Mouse (Mus musculus): ENCODE data around the gene Fcgrt. TPM values are rescaled to one million over a fixed set of nuclear protein-coding genes. Genes with fewer than 3 reads are reported as not detected.
A peak's percentile ranks its signal among the peaks of the same experiment; 100 is the strongest.
"Not testable (repeated sequence)": the region's sequence is repeated elsewhere in the genome, so short reads cannot be mapped to it uniquely, and the experiment has no call there.

Gene Fcgrt
- polyA plus RNA-seq, 1 experiment from 2014 or later = 29.2 TPM

DNA sequence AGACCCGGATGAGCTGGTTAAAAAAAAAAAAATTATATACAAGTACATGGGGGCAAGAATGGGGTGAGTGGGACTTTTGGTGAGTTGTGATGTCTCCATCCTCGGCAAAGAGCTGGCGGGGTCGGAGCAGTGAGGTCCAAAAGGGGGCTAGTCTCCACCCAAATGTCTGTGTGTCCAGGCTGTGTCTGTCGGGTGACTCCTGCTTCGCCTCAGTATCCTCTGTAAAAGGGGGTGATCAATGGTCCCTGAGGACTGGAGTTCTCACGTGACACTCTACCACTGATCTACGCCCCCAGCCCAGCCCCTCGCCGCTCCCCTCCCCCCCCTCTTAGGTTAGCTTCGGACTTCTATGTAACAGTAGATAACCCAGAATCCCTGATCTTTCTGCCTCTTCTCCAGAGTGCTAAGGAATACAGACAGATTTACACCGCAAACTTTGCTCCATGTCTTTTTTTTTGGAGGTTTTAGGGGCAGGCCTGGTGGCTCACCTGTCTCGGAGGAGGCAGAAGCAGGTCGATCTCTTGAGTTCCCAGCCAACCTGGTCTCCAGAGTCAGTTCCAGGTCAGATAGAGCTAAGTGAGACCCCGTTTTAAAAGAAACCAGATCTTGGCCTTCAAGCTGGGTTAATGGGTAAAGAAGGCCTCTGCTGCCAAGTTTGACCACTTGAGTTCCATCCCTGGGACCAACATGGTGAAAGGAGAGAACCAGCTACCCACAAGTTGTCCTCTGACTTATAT is 26.3 kb upstream of the Fcgrt start:
- H3K36me3 ChIP-seq = peaks cover 41% of the 10 kb centered on the region
- H3K9me3 ChIP-seq (replicated peaks) = no peaks in the 10 kb centered on the region
- H3K4me3 ChIP-seq (replicated peaks) = peak overlapping the region; percentile 71
- no peaks in the 10 kb centered on the region for H3K27me3 ChIP-seq
- H3K9ac ChIP-seq = peak overlapping the region; percentile 83
- H3K27ac ChIP-seq = peak overlapping the region; percentile 91
- no peak for DNase-seq
- 38% methylated on average over 15 of the region's 15 CpGs for WGBS (ENCODE audit: insufficient replicate concordance)
- ATAC-seq (ENCODE audit: low read depth) = no peak
- H3K4me2 ChIP-seq = peak overlapping the region; percentile 87
- H3K4me1 ChIP-seq (replicated peaks) = peaks cover 76% of the 10 kb centered on the region

DNA sequence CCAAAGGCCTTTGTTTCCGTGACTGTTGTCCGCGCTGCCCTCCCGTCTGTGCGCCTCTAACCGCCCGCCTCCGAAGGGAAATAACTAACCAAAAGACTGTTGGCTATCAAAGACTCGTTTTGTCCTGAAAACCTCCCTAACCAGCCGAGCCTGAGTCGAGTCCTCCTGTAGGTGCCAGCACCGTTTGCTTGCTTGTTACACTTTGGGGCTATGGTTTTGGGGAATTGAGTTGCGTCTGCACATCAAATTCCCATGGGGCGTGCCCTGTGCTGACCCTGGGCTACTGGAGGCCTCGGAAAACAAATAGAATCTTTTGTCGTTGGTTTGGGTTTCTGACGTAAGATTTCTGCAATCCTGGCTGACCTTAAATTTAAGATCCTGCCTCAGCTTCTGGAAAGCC is 25.7 kb upstream of the Fcgrt start:
- WGBS (ENCODE audit: insufficient replicate concordance) = under 1% methylated on average over 17 of the region's 17 CpGs
- H3K27me3 ChIP-seq = no peaks in the 10 kb centered on the region
- peaks cover 75% of the 10 kb centered on the region for H3K4me1 ChIP-seq (replicated peaks)
- DNase-seq = no peak
- no peaks in the 10 kb centered on the region for H3K9me3 ChIP-seq (replicated peaks)
- peak overlapping the region; percentile 83 for H3K9ac ChIP-seq
- H3K36me3 ChIP-seq = peaks cover 44% of the 10 kb centered on the region
- peak overlapping the region; percentile 71 for H3K4me3 ChIP-seq (replicated peaks)
- peak overlapping the region; percentile 87 for H3K4me2 ChIP-seq
- H3K27ac ChIP-seq = peak overlapping the region; percentile 91
- peak; percentile 1 for ATAC-seq (ENCODE audit: low read depth)

DNA sequence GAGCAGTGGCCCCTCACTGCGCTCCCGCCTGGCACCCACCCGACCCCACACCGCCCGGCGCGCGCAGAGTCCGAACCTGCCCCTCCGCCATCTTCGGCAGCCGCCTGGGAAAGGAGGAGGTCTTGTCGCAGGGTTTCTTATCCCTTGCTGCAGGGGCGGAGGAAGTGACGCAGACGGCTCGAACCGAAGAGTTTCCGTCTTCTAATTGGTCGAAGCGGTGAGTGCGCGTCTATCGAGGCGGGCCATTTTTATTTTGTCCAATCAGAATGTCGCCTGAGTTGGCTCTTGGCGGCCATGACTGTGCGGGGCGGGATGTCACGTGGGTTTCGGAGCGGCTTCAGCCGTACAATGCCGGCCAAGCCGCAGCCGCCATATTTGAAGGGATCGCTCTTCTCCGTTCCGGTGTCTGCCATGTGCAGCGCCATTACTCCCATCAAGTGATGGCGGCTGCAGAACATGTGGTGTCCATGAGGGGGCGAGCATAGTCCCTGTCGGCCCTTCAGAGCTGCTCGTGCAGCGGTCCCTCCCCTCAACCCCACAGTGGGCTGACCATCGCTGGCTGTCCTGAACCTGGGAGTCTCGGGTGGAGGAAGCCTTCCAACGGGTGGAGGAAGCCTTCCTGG is 25.1 kb upstream of the Fcgrt start, which contains the start of gene Rpl13a:
TSS of gene Rpl13a (minus strand) at position 138 of the 623 bp plus-strand sequence.
- peak within 1 kb of the TSS; percentile 94 for H3K27ac ChIP-seq
- under 1% methylated on average over 48 of the region's 48 CpGs for WGBS (ENCODE audit: insufficient replicate concordance)
- H3K9ac ChIP-seq = peak within 1 kb of the TSS; percentile 95
- ATAC-seq (ENCODE audit: low read depth) (peak; percentile 80), DNase-seq (peak; percentile 97)
- peak within 1 kb of the TSS; percentile 82 for H3K4me3 ChIP-seq (replicated peaks)
- peak within 1 kb of the TSS; percentile 94 for H3K4me2 ChIP-seq
- no peaks in the 10 kb centered on the region for H3K27me3 ChIP-seq
- H3K9me3 ChIP-seq (replicated peaks) = no peaks in the 10 kb centered on the region
- H3K4me1 ChIP-seq (replicated peaks) = peaks cover 69% of the 10 kb centered on the region
- H3K36me3 ChIP-seq = peaks cover 43% of the 10 kb centered on the region

DNA sequence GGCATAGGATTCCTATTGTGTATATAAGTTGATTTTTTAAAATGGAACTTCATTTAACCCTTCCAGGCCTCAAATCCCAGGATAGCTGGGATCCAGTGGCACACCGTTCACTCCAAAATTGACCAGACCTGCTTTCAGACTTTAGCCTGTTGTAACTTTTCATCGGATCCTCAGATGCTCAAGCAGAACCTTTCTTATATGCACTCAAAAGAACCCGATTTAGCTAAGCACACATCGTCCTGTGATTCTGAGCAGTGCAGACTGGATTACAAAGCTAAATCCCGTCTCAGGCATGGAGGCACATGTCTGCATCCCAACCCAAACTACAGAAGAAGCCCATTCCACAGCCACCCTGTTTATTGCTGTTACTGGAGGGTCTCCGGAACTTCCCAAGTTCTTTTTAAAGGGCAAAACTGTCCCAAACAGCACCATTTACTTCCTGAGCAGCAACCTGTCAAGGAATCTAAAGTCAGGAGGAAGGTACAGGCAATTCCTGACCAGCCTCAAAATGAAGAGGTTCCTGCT is 24.1 kb upstream of the Fcgrt start:
- ATAC-seq (ENCODE audit: low read depth) (no peak), DNase-seq (no peak)
- peak overlapping the region; percentile 94 for H3K4me2 ChIP-seq
- peak overlapping the region; percentile 82 for H3K4me3 ChIP-seq (replicated peaks)
- peak overlapping the region; percentile 94 for H3K27ac ChIP-seq
- no peaks in the 10 kb centered on the region for H3K9me3 ChIP-seq (replicated peaks)
- peak overlapping the region; percentile 95 for H3K9ac ChIP-seq
- WGBS (ENCODE audit: insufficient replicate concordance) = 1% methylated on average over 6 of the region's 6 CpGs
- no peaks in the 10 kb centered on the region for H3K27me3 ChIP-seq
- peaks cover 44% of the 10 kb centered on the region for H3K36me3 ChIP-seq
- peaks cover 74% of the 10 kb centered on the region for H3K4me1 ChIP-seq (replicated peaks)

DNA sequence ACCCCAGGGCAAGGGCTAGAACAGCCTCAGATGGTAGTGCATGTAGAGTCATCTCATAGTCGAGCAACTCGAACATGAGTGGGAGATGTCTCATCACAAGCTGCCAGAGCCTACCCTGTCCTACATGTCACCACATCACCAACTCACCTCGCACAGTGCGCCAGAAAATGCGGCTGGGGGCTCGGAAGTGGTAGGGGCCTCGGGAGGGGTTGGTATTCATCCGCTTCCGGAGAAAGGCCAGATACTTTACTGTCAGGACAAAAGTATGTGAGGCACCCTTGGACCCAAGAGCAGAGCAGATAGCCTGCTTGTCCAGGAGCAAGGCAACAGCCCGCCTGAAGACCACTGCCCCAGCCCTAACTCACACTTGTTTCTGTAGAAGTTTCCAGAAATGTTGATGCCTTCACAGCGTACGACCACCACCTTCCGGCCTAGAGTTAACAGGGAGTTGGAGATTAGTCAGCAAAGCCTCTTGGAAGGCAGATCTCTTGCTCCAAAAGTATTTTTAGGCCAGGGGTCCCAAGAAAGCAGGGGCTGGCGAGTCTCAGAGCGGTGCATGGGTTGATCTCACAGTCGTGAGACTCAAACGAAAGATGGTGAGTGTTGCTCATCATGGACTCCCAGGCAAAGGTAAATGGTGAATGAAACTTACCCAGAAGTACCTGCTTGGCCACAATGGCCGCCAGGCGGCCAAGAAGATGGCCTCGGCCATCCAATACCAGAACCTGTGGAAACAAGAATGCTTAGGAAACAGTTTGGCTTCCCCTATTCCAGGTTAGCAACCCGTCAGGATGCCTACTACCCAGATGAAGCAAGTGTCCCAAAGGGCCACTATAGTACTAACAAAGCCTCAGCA is 23.4 kb upstream of the Fcgrt start:
- Histone ChIP-seq H3K9ac (peak overlapping the region; percentile 95), H3K9me3 (replicated peaks) (no peaks in the 10 kb centered on the region), H3K4me2 (peak overlapping the region; percentile 94), H3K4me3 (replicated peaks) (peak overlapping the region; percentile 82), H3K36me3 (peaks cover 51% of the 10 kb centered on the region), H3K4me1 (replicated peaks) (peaks cover 79% of the 10 kb centered on the region), H3K27ac (peak overlapping the region; percentile 94), H3K27me3 (no peaks in the 10 kb centered on the region)
- DNase-seq (no peak), ATAC-seq (ENCODE audit: low read depth) (no peak)
- 15% methylated on average over 21 of the region's 21 CpGs for WGBS (ENCODE audit: insufficient replicate concordance)

DNA sequence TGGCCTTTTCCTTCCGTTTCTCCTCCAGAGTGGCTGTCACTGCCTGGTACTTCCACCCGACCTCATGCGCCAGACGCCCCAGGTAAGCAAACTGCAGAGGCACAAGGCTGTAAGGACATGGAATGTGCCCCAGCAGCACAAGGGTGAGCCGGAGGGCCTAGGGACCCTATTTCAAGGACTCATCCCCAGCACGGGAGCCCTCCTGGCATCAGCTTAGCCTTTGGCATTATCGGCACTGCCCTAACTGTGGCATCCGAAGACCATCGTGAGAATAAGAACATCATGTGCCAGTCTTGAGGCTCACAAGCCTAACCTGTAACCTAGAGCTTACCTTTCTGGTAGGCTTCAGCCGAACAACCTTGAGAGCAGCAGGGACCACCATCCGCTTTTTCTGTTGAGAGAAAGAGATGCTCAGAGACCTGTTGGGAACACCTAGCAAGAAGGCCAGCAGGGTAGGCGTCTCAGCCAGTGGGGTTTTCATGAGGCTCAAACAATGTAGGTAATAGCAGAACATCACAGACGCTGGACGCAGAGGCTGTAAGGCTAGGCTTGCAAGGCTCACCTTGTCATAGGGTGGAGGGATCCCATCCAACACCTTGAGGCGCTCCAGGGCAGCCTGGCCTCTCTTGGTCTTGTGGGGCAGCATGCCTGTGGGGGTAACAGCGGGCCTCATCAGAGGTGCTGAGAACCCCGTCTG is 22.6 kb upstream of the Fcgrt start:
- H3K27ac ChIP-seq = peak overlapping the region; percentile 94
- peak overlapping the region; percentile 82 for H3K4me3 ChIP-seq (replicated peaks)
- WGBS (ENCODE audit: insufficient replicate concordance) = 53% methylated on average over 17 of the region's 17 CpGs
- no peak for ATAC-seq (ENCODE audit: low read depth)
- H3K36me3 ChIP-seq = peaks cover 58% of the 10 kb centered on the region
- DNase-seq = no peak
- peak overlapping the region; percentile 95 for H3K9ac ChIP-seq
- H3K27me3 ChIP-seq = no peaks in the 10 kb centered on the region
- peak overlapping the region; percentile 94 for H3K4me2 ChIP-seq
- H3K9me3 ChIP-seq (replicated peaks) = no peaks in the 10 kb centered on the region
- peaks cover 79% of the 10 kb centered on the region for H3K4me1 ChIP-seq (replicated peaks)

DNA sequence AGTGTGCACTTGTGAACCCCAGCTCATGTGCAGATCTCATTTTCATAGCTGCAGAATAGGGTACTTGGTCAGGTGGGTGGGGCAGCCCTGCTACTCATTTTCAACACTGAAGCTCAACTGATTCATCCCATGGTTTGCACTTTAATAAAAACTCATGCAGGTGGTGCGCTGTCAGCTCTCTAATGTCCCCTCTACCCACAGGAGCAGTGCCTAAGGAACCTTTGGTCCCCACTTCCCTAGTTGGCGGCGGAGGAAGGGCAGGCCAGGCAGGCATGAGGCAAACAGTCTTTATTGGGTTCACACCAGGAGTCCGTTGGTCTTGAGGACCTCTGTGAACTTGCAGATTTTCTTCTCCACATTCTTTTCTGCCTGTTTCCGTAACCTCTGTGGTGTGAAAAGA is 22.0 kb upstream of the Fcgrt start:
- H3K4me3 ChIP-seq (replicated peaks) = peak overlapping the region; percentile 82
- 56% methylated on average over 5 of the region's 5 CpGs for WGBS (ENCODE audit: insufficient replicate concordance)

DNA sequence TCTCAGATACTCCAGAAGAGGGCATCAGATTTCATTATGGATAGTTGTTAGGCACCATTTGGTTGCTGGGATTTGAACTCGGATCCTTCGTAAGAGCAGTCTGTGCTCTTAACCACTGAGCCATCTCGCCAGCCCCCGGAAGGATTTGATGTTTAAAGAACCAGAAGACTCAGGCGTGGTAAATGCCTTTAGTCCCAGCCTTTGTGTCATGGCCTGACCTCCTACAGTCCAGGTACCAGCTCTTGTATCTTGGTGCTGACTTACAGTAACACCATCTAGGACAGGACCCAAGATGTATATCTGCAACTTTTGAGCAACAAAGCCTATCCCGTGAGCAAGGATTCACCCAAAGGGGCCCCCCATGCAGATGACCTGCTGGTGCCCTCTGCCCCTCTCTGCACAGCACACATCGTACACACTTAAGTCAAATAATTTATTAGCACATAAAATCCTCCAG is 21.5 kb upstream of the Fcgrt start:
- H3K4me2 ChIP-seq = peak overlapping the region; percentile 94
- no peak for ATAC-seq (ENCODE audit: low read depth)
- peak; percentile 57 for DNase-seq
- H3K27me3 ChIP-seq = no peaks in the 10 kb centered on the region
- 14% methylated on average over 7 of the region's 7 CpGs for WGBS (ENCODE audit: insufficient replicate concordance)
- peaks cover 66% of the 10 kb centered on the region for H3K36me3 ChIP-seq
- H3K4me3 ChIP-seq (replicated peaks) = peak overlapping the region; percentile 82
- no peaks in the 10 kb centered on the region for H3K9me3 ChIP-seq (replicated peaks)
- peak overlapping the region; percentile 95 for H3K9ac ChIP-seq
- H3K27ac ChIP-seq = peak overlapping the region; percentile 94
- peaks cover 81% of the 10 kb centered on the region for H3K4me1 ChIP-seq (replicated peaks)

More for the DNA sequence above, 22.0 kb upstream of the Fcgrt start:
- not testable (repeated sequence) for H3K27me3 ChIP-seq; DNase-seq; ATAC-seq (ENCODE audit: low read depth); H3K9me3 ChIP-seq (replicated peaks)
- H3K9ac ChIP-seq = peak overlapping the region; percentile 95
- peaks cover 81% of the 10 kb centered on the region for H3K4me1 ChIP-seq (replicated peaks)
- H3K36me3 ChIP-seq = peaks cover 61% of the 10 kb centered on the region
- H3K4me2 ChIP-seq = peak overlapping the region; percentile 94
- H3K27ac ChIP-seq = peak overlapping the region; percentile 94

DNA sequence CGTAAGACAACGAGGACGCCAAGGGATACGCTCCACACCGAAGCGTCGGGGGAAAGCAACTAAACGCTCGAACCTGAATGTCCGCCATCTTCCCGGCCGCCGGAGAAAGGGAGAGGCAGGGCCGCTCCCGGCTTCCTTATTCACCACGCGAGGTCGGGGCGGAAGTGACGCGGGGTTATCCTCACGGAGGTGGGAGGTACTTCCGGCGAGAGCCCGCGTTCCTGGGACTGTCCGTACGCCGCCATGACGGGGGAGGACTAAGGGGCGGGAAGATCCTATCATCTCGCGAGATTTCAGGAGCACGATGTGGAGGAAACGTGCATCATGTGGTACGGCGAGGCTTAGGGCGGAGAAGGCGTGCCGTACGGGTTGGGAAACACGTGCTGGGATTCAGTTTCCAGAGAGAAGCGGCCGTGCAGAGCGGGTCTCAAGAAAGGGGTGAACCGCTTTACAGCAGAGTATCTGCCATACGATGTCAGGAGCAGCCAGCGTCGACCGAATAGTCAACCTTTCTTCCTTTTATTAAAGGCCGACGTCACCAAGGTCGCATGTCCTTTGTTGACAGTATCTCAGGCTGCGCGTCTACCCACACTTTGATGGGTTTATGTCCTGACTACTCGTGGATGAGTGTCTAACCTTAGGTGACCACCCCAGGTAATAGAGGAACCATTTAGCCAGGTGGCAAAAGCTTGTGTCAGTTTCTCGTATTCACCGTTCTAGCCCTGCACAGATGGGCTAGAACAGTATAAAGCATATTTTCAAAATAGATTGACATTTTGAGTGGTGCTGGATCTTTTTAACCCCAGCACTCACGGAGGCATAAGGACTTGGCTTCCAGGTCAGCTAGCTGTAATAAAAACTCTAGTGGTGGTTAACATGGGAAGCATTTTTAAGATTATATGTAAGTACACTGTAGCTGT is 20.8 kb upstream of the Fcgrt start, which contains the start of gene Rps11:
TSS of gene Rps11 (minus strand) at position 216 of the 920 bp plus-strand sequence.
- Histone ChIP-seq H3K4me3 (replicated peaks) (peak within 1 kb of the TSS; percentile 95), H3K27me3 (no peaks in the 10 kb centered on the region), H3K4me2 (peak within 1 kb of the TSS; percentile 94), H3K9ac (peak within 1 kb of the TSS; percentile 98), H3K9me3 (replicated peaks) (no peaks in the 10 kb centered on the region), H3K27ac (peak within 1 kb of the TSS; percentile 94), H3K36me3 (peaks cover 73% of the 10 kb centered on the region), H3K4me1 (replicated peaks) (peaks cover 79% of the 10 kb centered on the region)
- ATAC-seq (ENCODE audit: low read depth) = peak; percentile 78
- WGBS (ENCODE audit: insufficient replicate concordance) = under 1% methylated on average over 59 of the region's 59 CpGs
- peak; percentile 99 for DNase-seq
